Mouse (Mus musculus): Measurements from ENCODE around the gene Tom1l2. TPM values are rescaled to one million over a fixed set of nuclear protein-coding genes. Genes with fewer than 3 reads are reported as not detected.

Tom1l2 gene
- polyA plus RNA-seq, 1 experiment, result 95.2 TPM

DNA sequence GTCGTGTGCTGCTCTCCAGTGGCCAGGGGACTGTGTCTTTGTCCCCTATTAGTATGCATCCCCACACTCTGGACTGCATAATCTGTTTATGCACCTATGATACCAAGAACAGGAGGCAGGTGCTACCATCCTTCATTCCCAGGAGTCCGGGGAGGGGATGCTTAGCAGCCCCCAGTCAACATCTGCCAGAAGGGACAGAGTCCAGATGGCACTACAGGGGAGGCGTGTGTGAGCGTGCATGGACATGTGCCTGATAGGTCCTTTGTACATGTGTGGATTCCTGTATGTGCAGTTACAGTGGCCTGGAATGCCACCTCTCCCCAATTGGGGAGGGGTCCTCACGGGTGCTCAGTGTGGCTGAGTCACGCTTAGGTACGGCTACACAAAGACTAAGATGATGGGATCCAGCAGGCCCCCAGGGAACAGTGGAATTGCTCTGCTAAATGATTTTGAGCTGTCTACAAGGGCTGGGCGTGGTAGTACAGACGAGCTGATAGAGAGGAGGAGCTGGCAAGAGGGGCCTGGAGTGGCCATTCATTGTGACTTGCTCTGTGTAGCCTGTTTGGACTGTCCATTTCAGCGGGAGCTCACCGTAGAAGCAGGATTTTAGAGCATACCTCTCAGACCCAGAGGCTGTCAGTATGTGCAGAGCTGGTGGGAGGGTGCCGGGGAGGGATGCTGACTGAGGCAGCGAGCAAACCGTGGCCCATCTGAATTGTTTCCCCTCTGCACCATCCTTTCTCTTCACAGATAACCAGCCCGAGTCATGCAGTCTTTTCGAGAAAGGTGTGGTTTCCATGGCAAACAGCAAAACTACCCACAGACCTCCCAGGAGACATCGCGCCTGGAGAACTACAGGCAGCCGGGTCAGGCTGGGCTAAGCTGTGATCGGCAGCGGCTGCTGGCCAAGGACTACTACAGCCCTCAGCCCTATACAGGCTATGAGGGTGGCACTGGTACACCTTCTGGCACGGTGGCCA is 168.1 kb downstream of the Tom1l2 start:
- no peaks in the 10 kb centered on the region for H3K36me3 ChIP-seq (ENCODE audit: control insufficient read depth, insufficient read depth, low read length)
- no peaks in the 10 kb centered on the region for H3K27me3 ChIP-seq (replicated peaks; ENCODE audit: control insufficient read depth, insufficient read depth, low read length)
- H3K27ac ChIP-seq (ENCODE audit: insufficient read depth, low read depth, low read length), result no peak overlapping the region
- WGBS, result 79% methylated on average over 22 of the region's 22 CpGs
- no peak overlapping the region for H3K4me3 ChIP-seq (ENCODE audit: insufficient read depth, low read depth, low read length)
- DNase-seq, result no peak
- peaks cover 16% of the 10 kb centered on the region for H3K4me1 ChIP-seq (ENCODE audit: control insufficient read depth, insufficient read depth, low read length)
- TF ChIP-seq CTCF (conservative IDR thresholded peaks at IDR 0.05; ENCODE audit: insufficient read depth, insufficient read length, low read depth, low read length) (no peak), POLR2A (IDR thresholded peaks at IDR 0.05; ENCODE audit: low read depth, low read length) (no peak)

DNA sequence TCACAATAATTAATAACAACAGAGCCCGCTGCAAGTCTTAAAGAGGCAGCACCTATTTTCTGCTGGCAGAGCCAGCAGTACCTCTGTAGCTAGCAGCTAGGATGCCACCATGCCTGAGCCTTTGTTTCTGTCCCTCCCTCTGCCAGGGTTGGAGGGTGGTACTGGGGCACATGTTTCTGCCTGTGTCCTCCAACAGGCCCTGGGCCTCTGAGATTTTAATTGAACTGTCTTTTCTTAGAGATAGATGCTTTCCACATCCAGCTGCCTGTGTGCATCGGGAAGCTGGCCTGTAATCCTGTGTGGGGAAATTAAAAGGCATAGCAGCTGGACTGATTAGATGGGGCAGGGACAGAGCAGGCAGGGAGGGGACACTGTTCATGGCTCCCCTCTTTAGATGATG is 170.0 kb downstream of the Tom1l2 start:
- H3K27ac ChIP-seq (ENCODE audit: insufficient read depth, low read depth, low read length), result no peak overlapping the region
- H3K4me3 ChIP-seq (ENCODE audit: insufficient read depth, low read depth, low read length), result no peak overlapping the region
- no peaks in the 10 kb centered on the region for H3K36me3 ChIP-seq (ENCODE audit: control insufficient read depth, insufficient read depth, low read length)
- 36% methylated on average over 2 of the region's 2 CpGs for WGBS
- TF ChIP-seq CTCF (conservative IDR thresholded peaks at IDR 0.05; ENCODE audit: insufficient read depth, insufficient read length, low read depth, low read length) (no peak), POLR2A (IDR thresholded peaks at IDR 0.05; ENCODE audit: low read depth, low read length) (no peak)
- H3K27me3 ChIP-seq (replicated peaks; ENCODE audit: control insufficient read depth, insufficient read depth, low read length), result no peaks in the 10 kb centered on the region
- H3K4me1 ChIP-seq (ENCODE audit: control insufficient read depth, insufficient read depth, low read length), result peaks cover 20% of the 10 kb centered on the region
- DNase-seq, result no peak

DNA sequence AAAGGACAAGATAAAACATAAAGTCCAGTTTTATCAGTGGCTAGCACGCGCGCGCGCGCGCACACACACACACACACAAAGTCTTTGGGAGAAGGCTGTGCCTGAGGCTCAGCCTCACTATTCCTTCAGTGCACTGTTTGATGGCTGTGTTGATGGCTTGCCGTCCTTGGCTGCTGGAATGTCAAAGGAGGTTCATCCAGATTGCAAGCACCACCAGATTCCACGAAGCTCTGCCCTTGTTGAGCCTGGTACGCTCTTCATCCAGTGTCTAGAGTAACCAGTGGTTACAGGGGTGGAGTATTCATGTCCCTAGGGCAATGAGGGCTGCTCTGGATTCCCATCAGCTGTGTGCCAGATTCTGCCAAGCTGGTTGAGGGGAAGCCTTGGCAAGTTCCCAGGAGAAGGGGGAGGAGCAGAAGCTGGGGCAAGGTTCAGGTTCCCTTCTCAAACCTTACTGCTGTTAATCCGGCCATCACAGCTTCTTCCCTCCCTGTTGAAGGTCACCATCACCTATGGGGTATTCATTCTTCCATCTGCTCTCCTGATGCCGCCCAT is 170.5 kb downstream of the Tom1l2 start:
- no peak overlapping the region for H3K4me3 ChIP-seq (ENCODE audit: insufficient read depth, low read depth, low read length)
- H3K27me3 ChIP-seq (replicated peaks; ENCODE audit: control insufficient read depth, insufficient read depth, low read length), result no peaks in the 10 kb centered on the region
- DNase-seq, result peak; percentile 96
- no peaks in the 10 kb centered on the region for H3K36me3 ChIP-seq (ENCODE audit: control insufficient read depth, insufficient read depth, low read length)
- no peak overlapping the region for H3K27ac ChIP-seq (ENCODE audit: insufficient read depth, low read depth, low read length)
- 66% methylated on average over 12 of the region's 12 CpGs for WGBS
- H3K4me1 ChIP-seq (ENCODE audit: control insufficient read depth, insufficient read depth, low read length), result peaks cover 20% of the 10 kb centered on the region
- TF ChIP-seq CTCF (conservative IDR thresholded peaks at IDR 0.05; ENCODE audit: insufficient read depth, insufficient read length, low read depth, low read length) (no peak), POLR2A (IDR thresholded peaks at IDR 0.05; ENCODE audit: low read depth, low read length) (no peak)

DNA sequence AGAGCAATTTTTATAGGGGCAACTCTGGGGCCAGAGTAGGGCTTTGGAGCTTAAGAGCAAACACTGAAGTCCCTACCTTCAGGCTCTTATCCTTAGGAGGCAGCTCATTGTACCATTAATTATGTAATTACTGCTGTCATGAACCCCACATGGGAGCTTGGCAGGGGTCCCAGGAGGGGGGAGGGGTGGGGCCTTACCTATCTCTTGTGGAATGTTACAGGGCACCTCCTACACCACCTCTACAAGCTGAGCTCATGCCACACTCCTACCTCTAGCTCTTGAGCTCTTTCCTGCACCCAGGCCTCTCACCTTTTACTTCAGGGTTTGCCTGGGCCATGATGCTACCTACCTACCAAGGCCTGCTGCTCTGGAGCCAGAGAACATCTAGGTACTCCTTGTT is 174.2 kb downstream of the Tom1l2 start:
- Histone ChIP-seq H3K4me3 (ENCODE audit: insufficient read depth, low read depth, low read length) (no peak overlapping the region), H3K27me3 (replicated peaks; ENCODE audit: control insufficient read depth, insufficient read depth, low read length) (no peaks in the 10 kb centered on the region), H3K27ac (ENCODE audit: insufficient read depth, low read depth, low read length) (no peak overlapping the region), H3K36me3 (ENCODE audit: control insufficient read depth, insufficient read depth, low read length) (no peaks in the 10 kb centered on the region), H3K4me1 (ENCODE audit: control insufficient read depth, insufficient read depth, low read length) (peaks cover 24% of the 10 kb centered on the region)
- DNase-seq, result peak; percentile 82
- TF ChIP-seq POLR2A (IDR thresholded peaks at IDR 0.05; ENCODE audit: low read depth, low read length) (no peak), CTCF (conservative IDR thresholded peaks at IDR 0.05; ENCODE audit: insufficient read depth, insufficient read length, low read depth, low read length) (no peak)

DNA sequence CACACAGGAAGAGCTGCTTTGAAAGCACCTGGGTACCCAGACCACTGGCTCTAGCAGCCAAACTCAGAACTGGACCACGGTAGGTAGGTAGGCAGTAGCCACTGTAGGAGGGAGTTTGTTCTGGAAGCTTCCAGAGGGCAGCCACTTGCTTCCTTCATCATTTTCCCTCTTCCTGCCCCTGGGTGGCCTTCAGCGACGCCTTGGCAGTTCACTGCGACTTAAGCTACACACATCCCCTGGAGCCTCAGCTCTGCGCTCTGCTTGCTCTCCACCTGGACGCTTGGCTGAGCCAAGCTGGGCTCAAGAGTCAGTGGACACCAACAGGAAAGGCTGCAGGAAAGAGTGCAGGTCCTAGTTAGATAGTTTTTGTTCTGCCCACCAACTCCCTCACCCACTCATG is 174.7 kb downstream of the Tom1l2 start:
- Histone ChIP-seq H3K4me1 (ENCODE audit: control insufficient read depth, insufficient read depth, low read length) (peaks cover 28% of the 10 kb centered on the region), H3K27me3 (replicated peaks; ENCODE audit: control insufficient read depth, insufficient read depth, low read length) (no peaks in the 10 kb centered on the region), H3K27ac (ENCODE audit: insufficient read depth, low read depth, low read length) (no peak overlapping the region), H3K36me3 (ENCODE audit: control insufficient read depth, insufficient read depth, low read length) (no peaks in the 10 kb centered on the region), H3K4me3 (ENCODE audit: insufficient read depth, low read depth, low read length) (no peak overlapping the region)
- DNase-seq, result no peak
- WGBS, result 54% methylated on average over 6 of the region's 6 CpGs
- TF ChIP-seq CTCF (conservative IDR thresholded peaks at IDR 0.05; ENCODE audit: insufficient read depth, insufficient read length, low read depth, low read length) (no peak), POLR2A (IDR thresholded peaks at IDR 0.05; ENCODE audit: low read depth, low read length) (no peak)

DNA sequence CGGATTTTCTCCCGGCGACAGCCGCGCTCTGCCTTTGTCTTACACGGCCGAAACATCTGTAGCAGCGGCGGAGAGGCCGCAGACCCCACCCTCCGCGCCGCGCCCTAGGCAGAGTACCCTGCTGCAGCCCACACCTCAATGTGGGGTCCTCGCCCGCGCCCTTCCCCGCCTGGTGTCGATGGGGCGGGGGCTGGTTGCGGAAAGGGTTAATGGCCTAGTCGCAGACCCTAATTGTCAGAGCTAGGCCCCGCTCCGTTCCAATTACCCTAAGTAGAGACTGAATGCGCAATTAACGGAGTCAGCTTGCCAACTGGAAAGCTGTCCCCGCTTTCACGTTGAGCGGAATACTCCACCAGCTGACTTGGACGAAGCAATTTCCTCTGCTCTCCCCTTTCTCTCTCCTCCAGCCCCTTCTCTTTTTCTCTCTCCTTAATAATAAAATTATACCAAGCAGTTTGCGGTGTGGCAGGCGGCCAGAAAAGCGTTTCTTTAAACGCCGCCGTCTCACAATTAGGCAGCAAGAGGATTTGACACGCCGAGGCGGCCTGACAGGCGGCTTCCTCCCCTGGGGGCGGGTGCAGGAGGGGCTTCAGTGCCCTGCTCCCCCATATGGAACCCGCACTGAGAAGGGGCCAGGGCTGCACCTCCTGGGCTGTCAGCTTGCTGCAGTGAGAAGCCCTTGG is 175.6 kb downstream of the Tom1l2 start:
- Histone ChIP-seq H3K27ac (ENCODE audit: insufficient read depth, low read depth, low read length) (peak overlapping the region; percentile 72), H3K4me3 (ENCODE audit: insufficient read depth, low read depth, low read length) (peak overlapping the region; percentile 48), H3K36me3 (ENCODE audit: control insufficient read depth, insufficient read depth, low read length) (no peaks in the 10 kb centered on the region), H3K27me3 (replicated peaks; ENCODE audit: control insufficient read depth, insufficient read depth, low read length) (no peaks in the 10 kb centered on the region), H3K4me1 (ENCODE audit: control insufficient read depth, insufficient read depth, low read length) (peaks cover 22% of the 10 kb centered on the region)
- 21% methylated on average over 42 of the region's 42 CpGs for WGBS
- no peak for TF ChIP-seq POLR2A (IDR thresholded peaks at IDR 0.05; ENCODE audit: low read depth, low read length)
- TF ChIP-seq CTCF (conservative IDR thresholded peaks at IDR 0.05; ENCODE audit: insufficient read depth, insufficient read length, low read depth, low read length), result no peak
- peak; percentile 44 for DNase-seq

Other genes with a start within 250 kb of the Tom1l2 start
- 26.1 and 29.2 TPM in 2 replicates for gene Rai1, start 247.9 kb downstream of the Tom1l2 start, polyA plus RNA-seq (2012; rRNA removed)
- 89.1 and 123 TPM in 2 replicates for gene Srebf1, start 130.3 kb downstream of the Tom1l2 start, polyA plus RNA-seq (2012; rRNA removed)
- gene Drc3, start 424 bp upstream of the Tom1l2 start, polyA plus RNA-seq (2012; rRNA removed), result 2.6 and 2.8 TPM in 2 replicates
- 24.3 and 25.5 TPM in 2 replicates for gene Gid4, start 64.2 kb upstream of the Tom1l2 start, polyA plus RNA-seq (2012; rRNA removed)
- gene Atpaf2, start 65.6 kb upstream of the Tom1l2 start, polyA plus RNA-seq (2012; rRNA removed), result 39.6 and 40.3 TPM in 2 replicates
- gene Drg2, start 101.7 kb upstream of the Tom1l2 start, polyA plus RNA-seq (2012; rRNA removed), result 64.8 and 66.1 TPM in 2 replicates
- 0.14 and 0.24 TPM in 2 replicates for gene Myo15, start 116.4 kb upstream of the Tom1l2 start, polyA plus RNA-seq (2012; rRNA removed)
- gene Alkbh5, start 183.5 kb upstream of the Tom1l2 start, polyA plus RNA-seq (2012; rRNA removed), result 38.8 and 39.7 TPM in 2 replicates